Mouse (Mus musculus) C2C12 (cell line): ENCODE measurements around the gene Cux2. TPM values are rescaled to one million over a fixed set of nuclear protein-coding genes. Genes with fewer than 3 reads are reported as not detected.
A peak's percentile ranks its signal among the peaks of the same experiment; 100 is the strongest.

Experiments
- H3K27me3 ChIP-seq: one replicate; pipeline ENCODE4 v1.6.1; 2011; ENCODE audit not compliant: control insufficient read depth, insufficient read depth, insufficient read length
- H3K36me3 ChIP-seq: one replicate; pipeline ENCODE4 v1.6.1; 2011; ENCODE audit not compliant: control insufficient read depth, insufficient read depth
- H3K4me3 ChIP-seq: one replicate; pipeline ENCODE4 v1.5.1; 2011; ENCODE audit warnings: mild to moderate bottlenecking, control low read depth; ENCODE audit not compliant: poor library complexity, insufficient read depth, severe bottlenecking
- H3K79me2 ChIP-seq: one replicate; pipeline ENCODE4 v1.6.1; 2011; ENCODE audit not compliant: control insufficient read depth, insufficient read depth
- H3K79me3 ChIP-seq: one replicate; pipeline ENCODE4 v1.6.1; 2011; ENCODE audit warnings: low read depth, control low read depth
- H3ac ChIP-seq: one replicate; pipeline ENCODE3; 2011; ENCODE audit warnings: low read depth; ENCODE audit not compliant: control insufficient read depth, insufficient read length
- CEBPB ChIP-seq: IDR thresholded peaks from one replicate; pipeline ENCODE4 v1.6.1; 2011; ENCODE audit warnings: low read depth, mild to moderate bottlenecking, control low read depth, moderate library complexity
- CTCF ChIP-seq: IDR thresholded peaks from one replicate; pipeline ENCODE4 v1.5.1; 2011; ENCODE audit not compliant: control insufficient read depth, insufficient read depth, insufficient read length
- FOSL1 ChIP-seq: IDR thresholded peaks from one replicate; pipeline ENCODE4 v1.8.0; 2011; ENCODE audit warnings: mild to moderate bottlenecking, low read length; ENCODE audit not compliant: poor library complexity, insufficient read depth, severe bottlenecking
- MAX ChIP-seq: IDR thresholded peaks from one replicate; pipeline ENCODE4 v1.6.1; 2011; ENCODE audit warnings: mild to moderate bottlenecking, control low read depth
- MYOD1 ChIP-seq: IDR thresholded peaks from one replicate; pipeline ENCODE4 v1.6.1; 2011; ENCODE audit warnings: low read depth; ENCODE audit not compliant: control insufficient read depth, insufficient read length
- MYOG ChIP-seq: IDR thresholded peaks from one replicate; pipeline ENCODE4 v1.6.1; 2011; ENCODE audit not compliant: control insufficient read depth, insufficient read length; ENCODE audit errors: extremely low read depth
- USF1 ChIP-seq: IDR thresholded peaks from one replicate; pipeline ENCODE4 v1.6.1; 2011; ENCODE audit warnings: low read depth, mild to moderate bottlenecking, control low read depth, moderate library complexity
- polyA plus RNA-seq: library from polyadenylated mRNA; unstranded; fragments of >200 nt; fragmentation: generic; extraction: Trizol; gene quantifications from one replicate; pipeline ENCODE4 v1.2.1, GENCODE M21; 2012; ENCODE audit warnings: missing spikeins

Gene Cux2
- polyA plus RNA-seq, 1 experiment, result 0.08 TPM

DNA sequence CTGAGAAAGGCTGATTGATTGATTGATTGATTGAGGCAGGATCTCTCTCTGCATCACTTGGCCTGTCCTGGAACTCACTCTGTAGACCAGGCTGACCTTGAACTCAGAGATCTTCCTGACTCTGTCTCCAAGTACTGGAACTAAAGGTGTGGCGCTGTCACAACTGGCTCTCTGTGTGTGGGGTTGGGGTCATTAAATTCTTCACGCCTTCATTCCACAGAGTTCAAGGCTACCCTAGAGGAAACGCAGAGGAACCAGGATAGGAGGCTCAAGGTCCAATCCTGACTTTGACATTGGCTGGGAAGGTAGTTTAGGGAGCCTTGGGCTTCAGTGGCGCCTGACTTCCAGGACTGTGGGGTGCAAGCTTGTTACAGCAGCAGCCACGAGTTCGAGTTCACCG lies 159.0 kb downstream of the Cux2 start:
- H3K79me3 ChIP-seq, result no peaks in the 10 kb centered on the region
- H3ac ChIP-seq, result no peak overlapping the region
- peaks cover 68% of the 10 kb centered on the region for H3K27me3 ChIP-seq
- H3K4me3 ChIP-seq, result no peak overlapping the region
- TF ChIP-seq FOSL1, result no peak
- H3K79me2 ChIP-seq, result no peaks in the 10 kb centered on the region
- H3K36me3 ChIP-seq, result no peaks in the 10 kb centered on the region

DNA sequence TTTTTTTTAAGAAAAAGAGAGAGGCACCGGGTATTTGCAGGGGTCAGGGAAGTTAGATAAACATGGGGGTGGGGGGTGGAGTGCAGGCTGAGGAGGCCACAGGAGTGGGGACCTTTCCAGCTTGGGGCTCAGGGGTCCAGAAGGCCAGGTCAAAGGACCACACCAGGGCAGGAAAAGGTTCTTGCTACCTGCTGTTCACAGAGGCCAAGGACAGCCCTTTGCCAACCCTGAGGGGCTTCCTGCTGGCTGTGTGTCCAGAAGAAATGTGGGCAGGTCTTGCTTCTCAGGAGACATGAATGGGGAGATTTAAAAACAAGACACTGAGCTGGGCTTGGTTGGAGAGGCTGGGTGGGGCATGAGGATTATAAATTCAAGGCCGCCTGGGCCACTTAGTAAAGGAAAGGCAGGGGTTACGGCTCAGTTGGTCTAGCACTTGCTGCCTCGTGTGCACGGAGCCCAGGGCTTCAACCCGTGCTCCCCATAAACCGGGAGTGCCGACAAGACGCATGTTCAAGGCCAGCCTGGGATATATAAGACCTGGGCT lies 160.0 kb downstream of the Cux2 start:
- Histone ChIP-seq H3K27me3 (peaks cover 66% of the 10 kb centered on the region), H3K36me3 (no peaks in the 10 kb centered on the region), H3K4me3 (no peak overlapping the region), H3ac (no peak overlapping the region), H3K79me3 (no peaks in the 10 kb centered on the region), H3K79me2 (no peaks in the 10 kb centered on the region)
- no peak for TF ChIP-seq MAX
- no peak for TF ChIP-seq FOSL1

DNA sequence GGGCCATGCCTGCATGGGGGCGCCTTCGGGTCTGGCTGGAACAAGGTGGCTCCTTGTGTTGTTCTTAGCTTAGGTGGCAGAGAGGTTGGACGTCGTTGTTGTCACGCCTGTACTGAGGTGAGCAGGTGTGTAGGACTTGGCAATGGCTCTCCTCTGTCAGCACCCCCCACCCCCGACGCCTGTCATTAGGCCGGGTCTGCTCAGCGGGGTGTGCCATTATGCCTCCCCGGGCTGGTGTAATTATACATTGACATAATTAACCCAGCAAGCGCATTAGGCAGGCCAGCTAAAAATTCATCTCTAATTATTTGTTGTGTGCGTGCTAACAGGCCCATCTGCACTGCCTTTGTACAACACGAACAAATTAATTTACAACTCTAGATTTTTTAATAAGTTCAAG lies 160.5 kb downstream of the Cux2 start:
- H3K27me3 ChIP-seq, result peaks cover 66% of the 10 kb centered on the region
- no peak overlapping the region for H3K4me3 ChIP-seq
- TF ChIP-seq CEBPB (no peak), FOSL1 (no peak), MAX (no peak), CTCF (no peak)
- no peak overlapping the region for H3ac ChIP-seq
- H3K79me2 ChIP-seq, result no peaks in the 10 kb centered on the region
- no peaks in the 10 kb centered on the region for H3K36me3 ChIP-seq
- H3K79me3 ChIP-seq, result no peaks in the 10 kb centered on the region

DNA sequence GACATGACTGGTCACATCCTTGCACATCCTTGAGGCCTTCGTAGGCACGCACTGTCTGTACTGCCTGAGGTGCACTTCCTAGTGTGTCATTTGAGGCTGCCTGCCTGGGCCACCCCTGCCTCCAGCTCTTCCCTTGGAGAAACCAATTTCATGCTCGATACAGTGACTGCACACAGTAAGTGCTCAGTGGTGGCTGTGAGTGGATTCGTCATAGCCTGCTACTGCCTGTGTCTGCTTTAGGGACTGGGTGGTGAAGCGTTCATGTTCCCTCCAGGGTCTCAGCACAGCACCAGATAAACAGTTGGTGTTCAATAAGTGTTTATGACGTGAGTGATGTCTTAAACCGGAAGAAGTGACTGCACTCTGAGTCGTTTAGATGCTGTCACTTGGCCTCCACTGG lies 166.5 kb downstream of the Cux2 start:
- Histone ChIP-seq H3ac (no peak overlapping the region), H3K27me3 (peaks cover 56% of the 10 kb centered on the region), H3K36me3 (no peaks in the 10 kb centered on the region), H3K79me3 (no peaks in the 10 kb centered on the region), H3K79me2 (no peaks in the 10 kb centered on the region), H3K4me3 (no peak overlapping the region)
- TF ChIP-seq MYOD1 (no peak), FOSL1 (no peak), CTCF (no peak), MYOG (no peak), MAX (no peak), CEBPB (no peak), USF1 (no peak)

DNA sequence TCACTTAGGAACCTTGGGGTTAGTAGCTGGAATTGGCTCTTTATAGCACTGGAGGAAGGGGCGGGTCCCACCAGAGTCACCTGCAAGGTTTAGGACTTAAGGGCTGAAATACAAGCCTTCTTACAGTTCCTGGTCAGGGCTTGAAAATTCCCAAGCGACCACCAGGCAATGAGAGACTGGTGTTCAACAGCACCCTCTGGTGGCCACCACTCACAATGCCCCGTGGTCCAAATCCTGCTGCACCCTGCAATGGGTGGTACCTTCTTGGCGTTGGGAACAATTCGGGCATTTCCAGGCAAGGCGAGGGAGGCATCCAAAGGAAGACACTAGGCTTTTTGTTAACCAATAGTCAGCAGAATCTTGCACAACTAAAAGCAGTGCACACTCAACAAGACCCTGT lies 170.7 kb downstream of the Cux2 start:
- H3K79me3 ChIP-seq, result no peaks in the 10 kb centered on the region
- H3K36me3 ChIP-seq, result no peaks in the 10 kb centered on the region
- TF ChIP-seq MYOD1 (no peak), CTCF (peak; percentile 64)
- no peak overlapping the region for H3K4me3 ChIP-seq
- H3ac ChIP-seq, result no peak overlapping the region
- H3K79me2 ChIP-seq, result no peaks in the 10 kb centered on the region
- H3K27me3 ChIP-seq, result peaks cover 63% of the 10 kb centered on the region

DNA sequence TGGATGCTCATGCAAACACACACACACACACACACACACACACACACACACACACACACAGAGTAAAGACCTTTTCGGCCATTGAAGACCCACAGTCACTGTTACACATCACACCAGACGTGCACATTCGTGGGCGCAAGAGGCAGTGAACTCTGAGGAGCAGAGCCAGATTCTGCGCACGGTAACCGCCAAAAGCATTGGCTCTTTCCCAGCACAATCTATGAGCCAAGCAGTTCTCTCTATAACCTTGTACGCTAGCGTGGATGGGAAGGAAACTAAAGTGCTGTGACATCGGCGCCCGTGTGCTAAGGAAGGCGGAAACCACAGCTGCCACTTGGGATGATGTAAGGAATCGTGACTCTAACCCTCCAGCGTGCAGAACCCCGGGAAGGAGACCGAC lies 171.2 kb downstream of the Cux2 start:
- H3K27me3 ChIP-seq, result peaks cover 63% of the 10 kb centered on the region
- no peak for TF ChIP-seq MYOG
- TF ChIP-seq CEBPB, result no peak

DNA sequence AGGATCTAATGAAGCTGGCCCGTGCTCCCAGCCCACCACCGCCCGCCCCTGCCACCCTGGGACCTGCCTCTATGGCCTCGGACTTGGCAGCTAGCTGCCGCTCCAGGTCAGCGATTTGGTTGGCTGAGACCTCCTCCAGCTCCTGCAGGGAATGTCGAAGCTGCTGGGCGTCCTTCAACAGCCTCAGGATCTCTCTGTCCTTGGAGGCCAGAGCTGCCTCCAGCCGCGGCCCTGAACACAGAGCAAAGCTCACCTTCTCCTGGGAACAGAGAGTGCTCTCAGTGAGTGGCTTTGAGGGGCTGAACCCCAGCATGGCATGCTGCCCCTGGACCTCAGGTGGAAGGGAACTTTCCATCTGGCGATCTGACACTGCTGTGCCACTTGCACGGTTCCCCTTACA lies 173.0 kb downstream of the Cux2 start:
- Histone ChIP-seq H3K79me2 (no peaks in the 10 kb centered on the region), H3K4me3 (no peak overlapping the region), H3K79me3 (no peaks in the 10 kb centered on the region), H3K27me3 (peaks cover 57% of the 10 kb centered on the region), H3ac (no peak overlapping the region), H3K36me3 (no peaks in the 10 kb centered on the region)
- TF ChIP-seq CEBPB, result no peak
- TF ChIP-seq MYOD1, result no peak
- TF ChIP-seq MYOG, result no peak
- no peak for TF ChIP-seq MAX
- no peak for TF ChIP-seq FOSL1
- no peak for TF ChIP-seq USF1
- no peak for TF ChIP-seq CTCF

More for the DNA sequence above, 171.2 kb downstream of the Cux2 start:
- Histone ChIP-seq H3K79me3 (no peaks in the 10 kb centered on the region), H3K36me3 (no peaks in the 10 kb centered on the region), H3ac (no peak overlapping the region), H3K79me2 (no peaks in the 10 kb centered on the region), H3K4me3 (no peak overlapping the region)
